Mouse (Mus musculus): ENCODE data around the gene Cdk1.

Cdk1 gene

GRCm38 (mm10) chr10:69348206-69348605 is 4.5 kb downstream of the Cdk1 start:
- DNase-seq (ENCODE audit: low read depth, low spot score), result no peak

- no peak for DNase-seq (ENCODE audit: low read depth, low spot score)
Observed at GRCm38 (mm10) chr10:69342328-69342727, 10.4 kb downstream of the Cdk1 start.

GRCm38 (mm10) chr10:69341570-69342227 is 11.0 kb downstream of the Cdk1 start:
- DNase-seq (ENCODE audit: low read depth, low spot score), result no peak

- no peak for DNase-seq (ENCODE audit: low read depth, low spot score)
Observed at GRCm38 (mm10) chr10:69340001-69340400, 12.7 kb downstream of the Cdk1 start.

GRCm38 (mm10) chr10:69336219-69336618 is 16.5 kb downstream of the Cdk1 start:
- no peak for DNase-seq (ENCODE audit: low read depth, low spot score)

GRCm38 (mm10) chr10:69335611-69336010 is 17.1 kb downstream of the Cdk1 start:
- DNase-seq (ENCODE audit: low read depth, low spot score), result no peak

- DNase-seq (ENCODE audit: low read depth, low spot score), result no peak
Observed at GRCm38 (mm10) chr10:69335195-69335536, 17.6 kb downstream of the Cdk1 start.

GRCm38 (mm10) chr10:69334271-69335194 is 18.2 kb downstream of the Cdk1 start:
- no peak for DNase-seq (ENCODE audit: low read depth, low spot score)

GRCm38 (mm10) chr10:69333212-69333611 is 19.5 kb downstream of the Cdk1 start:
- no peak for DNase-seq (ENCODE audit: low read depth, low spot score)

GRCm38 (mm10) chr10:69331231-69331630 is 21.5 kb downstream of the Cdk1 start:
- DNase-seq (ENCODE audit: low read depth, low spot score), result no peak

GRCm38 (mm10) chr10:69328656-69329046 is 24.1 kb downstream of the Cdk1 start:
- DNase-seq (ENCODE audit: low read depth, low spot score), result no peak

GRCm38 (mm10) chr10:69328029-69328655 is 24.6 kb downstream of the Cdk1 start:
- DNase-seq (ENCODE audit: low read depth, low spot score), result no peak

GRCm38 (mm10) chr10:69327362-69327761 is 25.4 kb downstream of the Cdk1 start:
- no peak for DNase-seq (ENCODE audit: low read depth, low spot score)

GRCm38 (mm10) chr10:69326433-69326832 is 26.3 kb downstream of the Cdk1 start:
- no peak for DNase-seq (ENCODE audit: low read depth, low spot score)

GRCm38 (mm10) chr10:69324816-69325215 is 27.9 kb downstream of the Cdk1 start:
- DNase-seq (ENCODE audit: low read depth, low spot score), result no peak

- DNase-seq (ENCODE audit: low read depth, low spot score), result no peak
Observed at GRCm38 (mm10) chr10:69323986-69324385, 28.8 kb downstream of the Cdk1 start.

GRCm38 (mm10) chr10:69321519-69322035 is 31.2 kb downstream of the Cdk1 start:
- no peak for DNase-seq (ENCODE audit: low read depth, low spot score)

- no peak for DNase-seq (ENCODE audit: low read depth, low spot score)
Observed at GRCm38 (mm10) chr10:69320667-69321518, 31.8 kb downstream of the Cdk1 start.

GRCm38 (mm10) chr10:69318514-69318913 is 34.2 kb downstream of the Cdk1 start:
- no peak for DNase-seq (ENCODE audit: low read depth, low spot score)

- DNase-seq (ENCODE audit: low read depth, low spot score), result no peak
Observed at GRCm38 (mm10) chr10:69313944-69314343, 38.8 kb downstream of the Cdk1 start.

GRCm38 (mm10) chr10:69311867-69312266 is 40.9 kb downstream of the Cdk1 start:
- DNase-seq (ENCODE audit: low read depth, low spot score), result no peak
